Mouse (Mus musculus): ENCODE measurements around the gene Slc38a6. TPM values are rescaled to one million over a fixed set of nuclear protein-coding genes. Genes with fewer than 3 reads are reported as not detected.

Slc38a6 gene
- polyA plus RNA-seq, 1 experiment, result 32.7 TPM

DNA sequence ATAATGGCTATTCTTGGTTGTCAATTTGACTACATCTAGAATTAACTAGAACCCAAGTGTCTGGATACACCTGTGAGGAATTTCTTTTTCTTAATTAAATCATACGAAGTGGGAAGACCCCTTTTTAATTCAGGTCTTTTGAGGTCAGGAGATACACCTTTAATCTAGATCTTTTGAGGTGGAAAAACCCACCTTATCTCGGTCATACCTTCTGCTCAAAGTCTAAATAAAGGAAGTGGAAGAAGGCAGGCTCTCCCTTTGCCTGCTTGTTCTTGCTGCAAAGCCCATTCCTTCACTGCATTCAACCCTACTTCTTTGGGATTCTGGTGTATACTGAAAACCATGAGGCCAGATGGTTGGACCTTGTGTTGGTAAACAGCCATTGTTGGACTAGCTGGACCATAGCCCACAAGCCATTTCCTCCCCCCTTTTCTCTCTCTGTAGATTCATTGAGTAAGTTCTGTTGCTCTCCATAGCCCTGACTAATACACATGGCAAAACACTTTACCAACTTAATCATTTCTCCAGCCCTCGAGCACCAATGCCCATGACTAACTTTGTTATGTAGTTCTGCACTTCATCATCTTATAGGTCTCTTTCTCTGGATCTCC, 115.0 kb downstream of the Slc38a6 start:
- H3K27me3 ChIP-seq (ENCODE audit: control insufficient read depth, insufficient read depth, low read length), result no peaks in the 10 kb centered on the region
- 32% methylated on average over 3 of the region's 3 CpGs for WGBS
- TF ChIP-seq CTCF (IDR thresholded peaks at IDR 0.05; ENCODE audit: borderline replicate concordance, control insufficient read depth, extremely low read depth, insufficient read depth, low read length, poor library complexity), result no peak
- H3K27ac ChIP-seq (ENCODE audit: control insufficient read depth, insufficient read depth, low read length), result peak overlapping the region; percentile 33; the same call in 1 of the 2 replicates
- peaks cover 47% of the 10 kb centered on the region for H3K4me1 ChIP-seq (replicated peaks; ENCODE audit: control insufficient read depth, insufficient read depth, low read length)
- DNase-seq, result no peak
- H3K4me3 ChIP-seq (ENCODE audit: control insufficient read depth, insufficient read depth, low read length), result no peak overlapping the region
- no peaks in the 10 kb centered on the region for H3K36me3 ChIP-seq (ENCODE audit: control insufficient read depth, insufficient read depth, low read length)

- 37% methylated on average over 5 of the region's 5 CpGs for WGBS
- peak; percentile 46 for DNase-seq
Measured at GRCm38 (mm10) chr12:73402137-73402712, 115.6 kb downstream of the Slc38a6 start.

GRCm38 (mm10) chr12:73402851-73403665, 116.5 kb downstream of the Slc38a6 start:
- no peak overlapping the region for H3K4me3 ChIP-seq (ENCODE audit: control insufficient read depth, insufficient read depth, low read length)
- H3K27ac ChIP-seq (ENCODE audit: control insufficient read depth, insufficient read depth, low read length), result peak overlapping the region; percentile 56; the same call in 1 of the 2 replicates
- DNase-seq, result no peak
- WGBS, result 95% methylated on average over 11 of the region's 11 CpGs
- TF ChIP-seq POLR2A (IDR thresholded peaks at IDR 0.05; ENCODE audit: control insufficient read depth, extremely low read depth, insufficient read depth, low read length, poor library complexity), result no peak
- TF ChIP-seq CTCF (IDR thresholded peaks at IDR 0.05; ENCODE audit: borderline replicate concordance, control insufficient read depth, extremely low read depth, insufficient read depth, low read length, poor library complexity), result no peak
- peaks cover 47% of the 10 kb centered on the region for H3K4me1 ChIP-seq (replicated peaks; ENCODE audit: control insufficient read depth, insufficient read depth, low read length)
- H3K27me3 ChIP-seq (ENCODE audit: control insufficient read depth, insufficient read depth, low read length), result no peaks in the 10 kb centered on the region
- H3K36me3 ChIP-seq (ENCODE audit: control insufficient read depth, insufficient read depth, low read length), result no peaks in the 10 kb centered on the region

More at GRCm38 (mm10) chr12:73402137-73402712, 115.6 kb downstream of the Slc38a6 start:
- no peaks in the 10 kb centered on the region for H3K36me3 ChIP-seq (ENCODE audit: control insufficient read depth, insufficient read depth, low read length)
- H3K4me3 ChIP-seq (ENCODE audit: control insufficient read depth, insufficient read depth, low read length), result no peak overlapping the region
- TF ChIP-seq POLR2A (IDR thresholded peaks at IDR 0.05; ENCODE audit: control insufficient read depth, extremely low read depth, insufficient read depth, low read length, poor library complexity) (no peak), CTCF (IDR thresholded peaks at IDR 0.05; ENCODE audit: borderline replicate concordance, control insufficient read depth, extremely low read depth, insufficient read depth, low read length, poor library complexity) (no peak)
- H3K27ac ChIP-seq (ENCODE audit: control insufficient read depth, insufficient read depth, low read length), result peak overlapping the region; percentile 56
- H3K27me3 ChIP-seq (ENCODE audit: control insufficient read depth, insufficient read depth, low read length), result no peaks in the 10 kb centered on the region
- H3K4me1 ChIP-seq (replicated peaks; ENCODE audit: control insufficient read depth, insufficient read depth, low read length), result peaks cover 47% of the 10 kb centered on the region

Other genes starting within 250 kb of the Slc38a6 start
- 11.9 and 13.9 TPM in 2 replicates for gene Six1, start 232.9 kb upstream of the Slc38a6 start, polyA plus RNA-seq (2012; rRNA removed)
- 1.1 and 1.4 TPM in 2 replicates for gene Six4, start 173.3 kb upstream of the Slc38a6 start, polyA plus RNA-seq (2012; rRNA removed)
- 6.4 and 8.7 TPM in 2 replicates for gene Mnat1, start 163.1 kb upstream of the Slc38a6 start, polyA plus RNA-seq (2012; rRNA removed)
- 5.7 and 6.5 TPM in 2 replicates for gene Trmt5, start 69 bp upstream of the Slc38a6 start, polyA plus RNA-seq (2012; rRNA removed)